Mouse (Mus musculus) urinary bladder, adult 18-20 months (tissue): ENCODE results near the gene 4930453N24Rik.

ENCODE experiments used
- DNase-seq, 2 experiments: peaks; one replicate each; pipeline ENCODE4 v3.0.0; 2022; ENCODE audit warnings: low spot score in 2 of 2, mixed read lengths in 2 of 2

Gene 4930453N24Rik

GRCm38 (mm10) chr16:64721542-64721941 is 49.4 kb downstream of the 4930453N24Rik start:
- no peak for DNase-seq

- DNase-seq: no peak
Measured at GRCm38 (mm10) chr16:64719096-64719495, 51.9 kb downstream of the 4930453N24Rik start.

DNA sequence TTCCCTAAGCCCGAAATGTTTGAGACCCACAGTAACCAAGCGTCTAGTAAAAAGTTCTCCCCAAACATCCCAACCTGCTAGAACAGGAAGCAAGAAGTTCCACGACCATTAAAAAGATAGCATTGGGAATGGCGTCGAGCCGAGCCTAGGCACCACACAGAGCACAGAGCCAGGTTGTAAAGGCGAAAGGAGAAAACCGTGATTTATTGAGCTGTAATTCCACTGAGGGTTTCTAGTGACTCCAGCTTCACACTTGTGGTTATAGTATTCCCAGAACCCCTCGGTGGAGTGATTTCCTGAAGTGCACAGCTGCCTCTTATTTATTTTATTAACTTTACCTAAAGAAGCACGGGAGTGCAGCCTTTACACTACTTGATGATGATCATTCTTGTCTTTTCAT is 53.1 kb downstream of the 4930453N24Rik start:
- DNase-seq: no peak

DNA sequence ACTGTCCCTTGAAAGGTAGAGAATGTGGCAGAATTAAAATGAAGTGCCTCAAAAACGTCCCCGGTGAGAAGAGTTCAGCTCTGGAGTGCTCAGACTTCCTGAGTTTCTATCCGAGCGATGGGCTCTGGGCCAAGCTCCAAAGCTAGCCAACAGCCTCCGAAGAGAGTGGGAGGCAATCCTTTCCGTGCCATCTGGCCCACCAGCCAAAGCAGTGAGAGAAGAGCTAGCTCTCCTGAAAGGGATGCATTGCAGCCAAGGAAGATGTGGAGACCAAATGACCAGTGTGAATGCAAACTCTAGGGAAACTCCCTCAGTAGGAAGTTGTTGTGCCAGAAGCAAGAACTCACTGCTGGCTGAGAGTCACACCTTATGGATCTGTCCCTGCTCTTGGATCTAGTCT is 59.1 kb downstream of the 4930453N24Rik start:
- no peak for DNase-seq
